Mouse (Mus musculus) stomach, postnatal 0 days (tissue): ENCODE results near the gene Olfr30. TPM values are rescaled to one million over a fixed set of nuclear protein-coding genes. Genes with fewer than 3 reads are reported as not detected.

Experiments
- ATAC-seq: fragments of 200-750 bp; cut with Nextera tagmentation; 2 replicates; pipeline ENCODE4 v1.8.0; 2017; ENCODE audit not compliant: low FRiP score, low TSS enrichment
- DNase-seq: peaks from one replicate; pipeline ENCODE4 v3.0.0-alpha.2; 2016; ENCODE audit warnings: low spot score
- H3K27ac ChIP-seq: fragments of 300-500 bp; sonication (generic); replicated peaks from 2 replicates; pipeline ENCODE4 v1.5.1; 2014; ENCODE audit warnings: mild to moderate bottlenecking, control low read depth
- H3K27me3 ChIP-seq: fragments of 300-500 bp; sonication (generic); 2 replicates; pipeline ENCODE4 v1.6.1; 2014; ENCODE audit warnings: low read length; ENCODE audit not compliant: control insufficient read depth, insufficient read depth
- H3K36me3 ChIP-seq: fragments of 300-500 bp; sonication (generic); 2 replicates; pipeline ENCODE4 v1.6.1; 2014; ENCODE audit warnings: low read length, mixed read lengths; ENCODE audit not compliant: control insufficient read depth, insufficient read depth
- H3K4me1 ChIP-seq: fragments of 300-500 bp; sonication (generic); replicated peaks from 2 replicates; pipeline ENCODE4 v1.6.1; 2014; ENCODE audit warnings: antibody characterized with exemption; ENCODE audit not compliant: control insufficient read depth, insufficient read depth
- H3K4me2 ChIP-seq: fragments of 300-500 bp; sonication (generic); replicated peaks from 2 replicates; pipeline ENCODE4 v1.6.1; 2014; ENCODE audit warnings: low read depth, mild to moderate bottlenecking, control low read depth, moderate library complexity
- H3K4me3 ChIP-seq: fragments of 300-500 bp; sonication (generic); 2 replicates; pipeline ENCODE4 v1.5.1; 2014; ENCODE audit warnings: low read depth, low read length, control low read depth
- H3K9ac ChIP-seq: fragments of 300-500 bp; sonication (generic); 2 replicates; pipeline ENCODE4 v1.6.1; 2014; ENCODE audit warnings: mild to moderate bottlenecking, low read length, control low read depth, mixed read lengths
- H3K9me3 ChIP-seq: fragments of 300-500 bp; sonication (generic); 2 replicates; pipeline ENCODE4 v1.6.1; 2016; ENCODE audit warnings: low read length; ENCODE audit not compliant: control insufficient read depth
- CTCF ChIP-seq: IDR thresholded peaks from 2 replicates; pipeline ENCODE4 v1.5.1; 2016; ENCODE audit warnings: antibody characterized with exemption, low read depth, mild to moderate bottlenecking, moderate library complexity
- EP300 ChIP-seq: optimal IDR thresholded peaks from 2 replicates; pipeline ENCODE3; 2016; ENCODE audit warnings: antibody characterized with exemption
- WGBS: fragments of 180-500 bp; shearing (Covaris S2); extraction: QIAGEN DNeasy Blood & Tissue Kit; methylation state at CpG from one replicate; pipeline ENCODE4 v1.1.7; 2014; 5-methylcytosine and 5-hydroxymethylcytosine counted together
- polyA plus RNA-seq: library from polyadenylated mRNA; unstranded; fragments of >200 nt; fragmentation: Nextera tagmentation; extraction: Ambion mirVana; gene quantifications from 2 replicates; pipeline ENCODE4 v1.2.1, GENCODE M21; 2015

The Olfr30 gene
- polyA plus RNA-seq, 1 experiment from 2014 or later, result not detected

DNA sequence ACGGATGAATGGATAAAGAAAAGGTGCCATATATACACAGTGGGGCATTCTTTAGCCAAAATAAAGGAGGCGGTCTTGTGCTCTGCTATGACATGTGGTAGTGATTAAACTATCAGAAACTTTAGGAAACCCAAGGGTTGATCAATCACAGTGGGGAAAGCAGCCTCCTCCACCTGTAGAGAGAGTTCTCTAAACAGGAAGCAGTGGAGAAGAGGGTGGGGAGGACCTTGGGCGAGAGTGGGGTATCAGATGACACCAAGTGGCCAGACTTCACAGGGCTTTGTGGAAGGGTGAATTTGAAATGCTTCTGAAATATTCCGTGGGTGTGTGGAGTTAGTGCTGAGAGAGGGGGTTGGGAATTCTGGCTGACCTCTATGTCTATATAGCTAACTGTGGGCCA is 8.5 kb downstream of the Olfr30 start:
- no peak for TF ChIP-seq EP300
- TF ChIP-seq CTCF, result no peak

DNA sequence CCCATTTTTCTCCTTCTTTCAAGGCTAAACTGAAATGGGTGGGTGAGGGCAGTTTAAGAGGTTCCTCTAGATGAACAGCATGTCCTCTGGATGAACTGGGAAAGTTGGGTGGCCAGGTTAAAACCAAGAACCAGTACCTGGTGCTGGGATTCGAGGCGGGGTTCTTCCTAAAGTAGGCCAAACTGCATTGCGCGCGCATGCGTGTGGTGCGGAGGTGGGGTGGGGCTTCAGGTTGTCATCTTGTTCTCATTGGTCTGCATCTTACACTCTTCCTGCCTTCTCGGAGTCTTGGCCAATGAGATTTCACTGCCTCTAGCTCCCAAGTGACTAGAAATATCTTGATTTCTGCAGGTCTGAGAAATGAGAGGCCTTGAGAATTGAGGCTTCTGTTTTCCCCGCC is 9.3 kb downstream of the Olfr30 start, which contains the start of gene Lypd9:
Gene Lypd9, minus strand, starts transcription at position 165 of the 400 bp plus-strand sequence.
- ATAC-seq, result no peak
- no peak within 1 kb of the TSS for H3K4me2 ChIP-seq
- no peak within 1 kb of the TSS for H3K4me3 ChIP-seq
- no peak within 1 kb of the TSS for H3K9ac ChIP-seq
- TF ChIP-seq EP300 (no peak), CTCF (no peak)
- H3K27me3 ChIP-seq, result no peaks in the 10 kb centered on the region
- no peak for DNase-seq
- H3K9me3 ChIP-seq, result no peaks in the 10 kb centered on the region
- no peak within 1 kb of the TSS for H3K27ac ChIP-seq
- H3K36me3 ChIP-seq, result no peaks in the 10 kb centered on the region
- no peaks in the 10 kb centered on the region for H3K4me1 ChIP-seq
- WGBS, result 93% methylated on average over 9 of the region's 9 CpGs

More for the DNA sequence above, 8.5 kb downstream of the Olfr30 start:
- H3K9ac ChIP-seq, result no peak overlapping the region
- ATAC-seq, result no peak
- H3K9me3 ChIP-seq, result no peaks in the 10 kb centered on the region
- H3K36me3 ChIP-seq, result no peaks in the 10 kb centered on the region
- no peak overlapping the region for H3K4me3 ChIP-seq
- H3K27ac ChIP-seq, result no peak overlapping the region
- H3K4me1 ChIP-seq, result no peaks in the 10 kb centered on the region
- DNase-seq, result no peak
- H3K4me2 ChIP-seq, result no peak overlapping the region
- H3K27me3 ChIP-seq, result no peaks in the 10 kb centered on the region
- 45% methylated on average over 4 of the region's 4 CpGs for WGBS

DNA sequence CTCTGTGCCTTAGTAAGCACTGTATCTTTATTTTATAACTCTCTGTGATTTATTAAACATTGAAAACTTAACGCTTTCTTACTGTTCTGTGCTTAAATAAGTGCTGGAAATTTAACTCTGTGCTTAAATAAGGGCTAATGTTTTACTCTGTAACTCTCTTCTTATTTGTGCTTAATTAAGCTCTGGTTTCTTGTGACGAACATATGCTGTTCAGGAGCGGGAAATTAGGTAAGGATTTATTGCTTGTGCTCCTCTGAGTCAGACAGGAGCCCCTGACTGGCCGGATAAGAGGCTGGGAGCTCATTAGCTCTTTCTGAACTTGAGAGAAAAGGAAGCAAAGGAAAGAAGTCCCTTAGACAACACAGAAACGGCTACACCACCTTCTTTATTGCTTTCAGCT is 24.2 kb downstream of the Olfr30 start:
- Histone ChIP-seq H3K4me2 (no peak overlapping the region), H3K4me1 (no peaks in the 10 kb centered on the region), H3K9ac (no peak overlapping the region), H3K27ac (no peak overlapping the region), H3K27me3 (no peaks in the 10 kb centered on the region), H3K4me3 (no peak overlapping the region), H3K36me3 (no peaks in the 10 kb centered on the region), H3K9me3 (no peaks in the 10 kb centered on the region)
- no peak for DNase-seq
- ATAC-seq, result no peak
- TF ChIP-seq CTCF (no peak), EP300 (no peak)
- 36% methylated on average over 5 of the region's 5 CpGs for WGBS

DNA sequence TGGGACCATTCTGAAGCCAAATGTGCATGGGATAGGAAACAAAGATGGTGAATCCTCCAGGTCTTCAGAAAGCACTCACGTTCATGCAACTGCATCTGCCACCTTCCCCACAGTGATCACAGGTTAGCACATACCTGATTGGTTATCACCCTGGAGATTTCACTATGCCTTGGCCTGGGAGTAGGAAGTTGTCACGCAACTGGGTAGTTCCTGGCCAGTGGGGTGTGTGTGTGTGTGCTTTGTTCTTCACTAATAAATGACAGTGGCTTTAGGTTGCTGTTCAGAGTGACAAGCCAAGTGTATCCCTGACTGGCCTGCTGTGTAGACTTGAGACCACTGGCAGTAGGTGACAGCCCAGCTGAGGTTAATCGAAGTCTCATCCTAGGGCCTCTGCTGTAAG is 29.8 kb downstream of the Olfr30 start, which contains the start of gene Gm12253:
Gene Gm12253, plus strand, starts transcription at position 301 of the 400 bp plus-strand sequence.
- WGBS, result 82% methylated on average over 3 of the region's 3 CpGs
- ATAC-seq, result no peak

DNA sequence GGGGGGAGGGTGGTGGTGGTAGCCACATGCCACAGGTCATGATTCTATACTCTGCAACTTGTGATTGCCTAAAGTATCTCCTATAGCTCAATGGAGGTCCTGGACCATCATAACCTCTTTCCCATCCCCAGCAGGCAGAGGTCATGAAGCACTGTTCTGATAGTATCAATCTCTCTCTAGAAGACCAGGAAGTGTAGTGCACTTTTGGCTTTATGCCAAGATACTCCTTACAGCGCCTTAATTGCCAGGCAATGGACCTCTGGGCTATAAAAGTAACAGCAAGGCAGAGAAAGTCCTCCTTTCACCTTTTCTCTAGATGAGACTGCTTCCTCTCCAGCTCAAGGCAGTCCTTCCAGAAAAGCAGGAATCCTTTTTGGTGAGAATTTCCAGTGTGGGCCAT is 41.3 kb downstream of the Olfr30 start, which contains the start of gene 1810065E05Rik:
Gene 1810065E05Rik, plus strand, starts transcription at position 297 of the 400 bp plus-strand sequence.
- H3K36me3 ChIP-seq, result no peaks in the 10 kb centered on the region
- H3K27me3 ChIP-seq, result no peaks in the 10 kb centered on the region
- no peak within 1 kb of the TSS for H3K9ac ChIP-seq
- TF ChIP-seq CTCF (no peak), EP300 (no peak)
- DNase-seq (no peak), ATAC-seq (no peak)
- no peak within 1 kb of the TSS for H3K27ac ChIP-seq
- 0 out of 2 replicates have a peak, but pooled peaks cover 3% of the 10 kb centered on the region for H3K4me1 ChIP-seq
- no peak within 1 kb of the TSS for H3K4me2 ChIP-seq
- 24% methylated on average over 1 of the region's 1 CpGs for WGBS
- H3K4me3 ChIP-seq, result no peak within 1 kb of the TSS
- no peaks in the 10 kb centered on the region for H3K9me3 ChIP-seq

More for the DNA sequence above, 29.8 kb downstream of the Olfr30 start, which contains the start of gene Gm12253:
- no peak within 1 kb of the TSS for H3K9ac ChIP-seq
- H3K9me3 ChIP-seq, result no peaks in the 10 kb centered on the region
- H3K27ac ChIP-seq, result no peak within 1 kb of the TSS
- H3K4me1 ChIP-seq, result no peaks in the 10 kb centered on the region
- H3K27me3 ChIP-seq, result no peaks in the 10 kb centered on the region
- no peak within 1 kb of the TSS for H3K4me3 ChIP-seq
- no peak for DNase-seq
- no peaks in the 10 kb centered on the region for H3K36me3 ChIP-seq
- H3K4me2 ChIP-seq, result no peak within 1 kb of the TSS
- no peak for TF ChIP-seq EP300
- no peak for TF ChIP-seq CTCF

DNA sequence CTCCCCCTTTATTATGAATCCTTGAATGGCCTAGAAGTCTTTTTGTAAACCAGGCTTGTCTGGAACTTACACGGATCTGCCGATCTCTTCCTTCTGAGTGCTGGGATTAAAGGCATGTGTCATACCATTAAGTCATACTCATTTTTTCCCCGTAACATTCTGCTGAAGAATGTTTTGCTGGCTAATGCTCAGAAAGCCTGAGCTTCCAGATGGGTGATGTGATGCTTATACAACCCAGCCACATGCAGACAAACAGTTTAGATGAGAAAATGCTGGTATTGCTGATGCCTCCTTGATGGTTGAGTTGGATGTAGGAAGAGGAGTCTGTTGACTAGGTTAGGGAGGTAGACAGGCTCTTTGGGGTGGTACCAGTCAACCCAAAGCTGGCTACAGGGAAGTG is 43.7 kb downstream of the Olfr30 start:
- Histone ChIP-seq H3K4me2 (no peak overlapping the region), H3K4me1 (0 out of 2 replicates have a peak, but pooled peaks cover 3% of the 10 kb centered on the region), H3K4me3 (no peak overlapping the region), H3K9me3 (no peaks in the 10 kb centered on the region), H3K9ac (no peak overlapping the region), H3K36me3 (no peaks in the 10 kb centered on the region), H3K27me3 (no peaks in the 10 kb centered on the region), H3K27ac (peak overlapping the region; percentile 41)
- no peak for DNase-seq
- TF ChIP-seq EP300, result no peak
- no peak for TF ChIP-seq CTCF
- ATAC-seq, result peak; percentile 51; the same call in 1 of the 2 replicates
- 29% methylated on average over 3 of the region's 3 CpGs for WGBS
